Mouse (Mus musculus): ENCODE data around the gene Prr7. TPM values are rescaled to one million over a fixed set of nuclear protein-coding genes. Genes with fewer than 3 reads are reported as not detected.

Gene Prr7
- total and polyA plus RNA-seq, 2 experiments from 2014 or later: 7.8 to 108 TPM

- peak overlapping the region; percentile 88 for H3K27ac ChIP-seq (ENCODE audit: low read depth, low read length)
- peak; percentile 12 for ATAC-seq
- 0% methylated on average over 29 of the region's 31 CpGs for WGBS
Observed at GRCm38 (mm10) chr13:55471819-55472131, 7.7 kb downstream of the Prr7 start.

DNA sequence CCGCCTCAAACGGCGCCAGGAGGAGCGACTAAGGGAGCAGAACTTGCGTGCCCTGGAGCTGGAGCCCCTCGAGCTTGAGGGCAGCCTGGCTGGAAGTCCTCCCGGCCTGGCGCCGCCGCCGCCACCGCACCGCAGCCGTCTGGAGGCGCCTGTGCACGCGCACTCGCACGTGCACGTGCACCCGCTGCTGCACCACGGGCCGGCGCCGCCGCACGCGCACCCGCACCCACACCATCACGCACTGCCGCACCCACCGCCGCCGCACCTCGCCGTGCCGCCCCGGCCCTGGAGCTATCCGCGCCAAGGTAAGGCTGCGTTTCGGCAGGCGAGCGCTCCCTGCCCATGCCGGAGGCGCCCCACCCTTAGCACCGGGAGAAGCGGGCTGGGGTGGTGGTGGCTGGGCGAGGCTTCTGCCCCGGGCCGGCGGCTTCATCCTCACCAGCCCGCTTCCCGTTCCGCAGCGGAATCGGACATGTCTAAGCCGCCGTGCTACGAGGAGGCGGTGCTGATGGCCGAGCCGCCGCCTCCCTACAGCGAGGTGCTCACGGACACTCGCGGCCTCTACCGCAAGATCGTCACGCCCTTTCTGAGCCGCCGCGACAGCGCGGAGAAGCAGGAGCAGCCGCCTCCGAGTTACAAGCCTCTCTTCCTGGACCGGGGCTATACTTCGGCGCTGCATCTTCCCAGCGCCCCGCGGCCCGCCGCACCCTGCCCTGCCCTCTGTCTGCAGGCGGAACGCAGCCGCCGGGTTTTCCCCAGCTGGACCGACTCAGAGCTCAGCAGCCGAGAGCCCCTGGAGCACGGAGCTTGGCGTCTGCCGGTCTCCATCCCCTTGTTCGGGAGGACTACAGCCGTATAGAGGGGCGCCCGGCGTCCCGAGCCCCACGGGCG is 8.3 kb downstream of the Prr7 start:
- Histone ChIP-seq H3K4me3 (ENCODE audit: low read depth, low read length) (peak overlapping the region; percentile 45), H3K9me3 (ENCODE audit: low read length) (no peaks in the 10 kb centered on the region), H3K4me1 (ENCODE audit: insufficient read depth) (peaks cover 26% of the 10 kb centered on the region), H3K36me3 (ENCODE audit: insufficient read depth) (peaks cover 40% of the 10 kb centered on the region), H3K4me2 (ENCODE audit: low read depth) (peak overlapping the region; percentile 84), H3K27me3 (ENCODE audit: insufficient read depth, low read length) (no peaks in the 10 kb centered on the region), H3K27ac (ENCODE audit: low read depth, low read length) (peak overlapping the region; percentile 88), H3K9ac (peak overlapping the region; percentile 72)
- peak; percentile 17; the same call in 1 of the 2 replicates for TF ChIP-seq CTCF (IDR thresholded peaks at IDR 0.05; ENCODE audit: low read depth)
- 2% methylated on average over 103 of the region's 103 CpGs for WGBS
- peak; percentile 56 for ATAC-seq
- DNase-seq: peak; percentile 90

More at GRCm38 (mm10) chr13:55471819-55472131, 7.7 kb downstream of the Prr7 start:
- H3K9ac ChIP-seq: peak overlapping the region; percentile 72
- peaks cover 34% of the 10 kb centered on the region for H3K36me3 ChIP-seq (ENCODE audit: insufficient read depth)
- no peaks in the 10 kb centered on the region for H3K27me3 ChIP-seq (ENCODE audit: insufficient read depth, low read length)
- peak overlapping the region; percentile 84 for H3K4me2 ChIP-seq (ENCODE audit: low read depth)
- TF ChIP-seq CTCF (IDR thresholded peaks at IDR 0.05; ENCODE audit: low read depth): no peak
- peak overlapping the region; percentile 45 for H3K4me3 ChIP-seq (ENCODE audit: low read depth, low read length)
- H3K9me3 ChIP-seq (ENCODE audit: low read length): no peaks in the 10 kb centered on the region
- H3K4me1 ChIP-seq (ENCODE audit: insufficient read depth): peaks cover 26% of the 10 kb centered on the region
- DNase-seq: no peak

DNA sequence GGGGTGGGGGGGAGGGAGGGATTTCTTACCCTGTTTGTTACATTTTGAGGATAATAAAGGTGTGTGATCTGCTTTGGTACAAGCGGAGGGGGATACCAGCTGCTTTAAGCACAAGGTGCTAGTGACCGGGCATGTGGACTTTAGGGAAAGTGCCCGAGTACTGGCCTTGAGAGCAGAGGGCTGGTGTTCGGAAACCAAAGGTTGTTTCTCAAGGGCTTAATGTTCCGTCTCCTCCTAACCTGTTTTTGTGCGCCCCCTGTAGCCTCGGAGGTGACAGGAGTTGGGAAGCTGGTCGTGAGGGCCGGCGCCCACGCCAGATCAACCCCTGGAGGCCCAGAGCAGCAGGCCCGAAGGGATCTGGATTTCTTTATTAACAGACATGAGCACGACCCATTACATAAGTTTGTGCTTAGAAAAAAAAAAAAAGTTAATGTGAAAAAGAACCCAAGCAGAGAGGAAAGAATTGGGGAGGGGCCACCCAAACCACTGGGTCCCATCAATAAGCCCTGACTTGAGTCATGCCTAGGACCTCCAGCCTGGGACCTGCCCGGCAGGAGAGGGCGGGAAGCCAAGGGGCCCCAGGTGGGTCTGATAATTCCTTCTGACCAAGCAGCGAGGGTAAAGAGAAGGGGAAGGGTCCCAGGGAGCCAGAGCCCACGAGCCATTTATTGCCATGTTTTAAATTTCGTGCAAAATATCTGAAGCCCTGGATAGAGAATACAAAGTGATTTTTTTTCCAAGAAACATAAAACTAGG is 9.2 kb downstream of the Prr7 start:
- DNase-seq (peak; percentile 54), ATAC-seq (no peak)
- peak overlapping the region; percentile 45 for H3K4me3 ChIP-seq (ENCODE audit: low read depth, low read length)
- H3K4me2 ChIP-seq (ENCODE audit: low read depth): peak overlapping the region; percentile 84
- H3K27me3 ChIP-seq (ENCODE audit: insufficient read depth, low read length): no peaks in the 10 kb centered on the region
- 26% methylated on average over 18 of the region's 18 CpGs for WGBS
- H3K27ac ChIP-seq (ENCODE audit: low read depth, low read length): peak overlapping the region; percentile 88
- no peaks in the 10 kb centered on the region for H3K9me3 ChIP-seq (ENCODE audit: low read length)
- H3K36me3 ChIP-seq (ENCODE audit: insufficient read depth): peaks cover 49% of the 10 kb centered on the region
- H3K9ac ChIP-seq: peak overlapping the region; percentile 72
- H3K4me1 ChIP-seq (ENCODE audit: insufficient read depth): peaks cover 26% of the 10 kb centered on the region
- peak; percentile 54 for TF ChIP-seq CTCF (IDR thresholded peaks at IDR 0.05; ENCODE audit: low read depth)

GRCm38 (mm10) chr13:55473961-55474360 is 9.9 kb downstream of the Prr7 start:
- no peak overlapping the region for H3K9ac ChIP-seq
- peaks cover 53% of the 10 kb centered on the region for H3K36me3 ChIP-seq (ENCODE audit: insufficient read depth)
- no peak for DNase-seq
- peak; percentile 26; the same call in 1 of the 2 replicates for TF ChIP-seq CTCF (IDR thresholded peaks at IDR 0.05; ENCODE audit: low read depth)
- 49% methylated on average over 11 of the region's 11 CpGs for WGBS
- peak overlapping the region; percentile 69 for H3K27ac ChIP-seq (ENCODE audit: low read depth, low read length)
- no peak overlapping the region for H3K4me3 ChIP-seq (ENCODE audit: low read depth, low read length)
- peaks cover 26% of the 10 kb centered on the region for H3K4me1 ChIP-seq (ENCODE audit: insufficient read depth)
- ATAC-seq: no peak
- H3K27me3 ChIP-seq (ENCODE audit: insufficient read depth, low read length): no peaks in the 10 kb centered on the region
- no peaks in the 10 kb centered on the region for H3K9me3 ChIP-seq (ENCODE audit: low read length)
- no peak overlapping the region for H3K4me2 ChIP-seq (ENCODE audit: low read depth)

- Histone ChIP-seq H3K9ac (no peak overlapping the region), H3K4me1 (ENCODE audit: insufficient read depth) (peaks cover 26% of the 10 kb centered on the region), H3K4me3 (ENCODE audit: low read depth, low read length) (no peak overlapping the region), H3K9me3 (ENCODE audit: low read length) (no peaks in the 10 kb centered on the region), H3K27ac (ENCODE audit: low read depth, low read length) (peak overlapping the region; percentile 69), H3K4me2 (ENCODE audit: low read depth) (0 out of 2 replicates have a peak overlapping the region, but pooled peaks have one; percentile 10), H3K27me3 (ENCODE audit: insufficient read depth, low read length) (no peaks in the 10 kb centered on the region), H3K36me3 (ENCODE audit: insufficient read depth) (peaks cover 59% of the 10 kb centered on the region)
- WGBS: 10% methylated on average over 5 of the region's 5 CpGs
- ATAC-seq (peak; percentile 46), DNase-seq (peak; percentile 91)
- no peak for TF ChIP-seq CTCF (IDR thresholded peaks at IDR 0.05; ENCODE audit: low read depth)
Observed at GRCm38 (mm10) chr13:55474621-55475069, 10.6 kb downstream of the Prr7 start.

GRCm38 (mm10) chr13:55475750-55476149 is 11.7 kb downstream of the Prr7 start:
- H3K4me3 ChIP-seq (ENCODE audit: low read depth, low read length): no peak overlapping the region
- no peaks in the 10 kb centered on the region for H3K27me3 ChIP-seq (ENCODE audit: insufficient read depth, low read length)
- no peak overlapping the region for H3K9ac ChIP-seq
- no peak for ATAC-seq
- no peak for TF ChIP-seq CTCF (IDR thresholded peaks at IDR 0.05; ENCODE audit: low read depth)
- WGBS: 85% methylated on average over 5 of the region's 5 CpGs
- no peak overlapping the region for H3K4me2 ChIP-seq (ENCODE audit: low read depth)
- 0 out of 2 replicates have a peak overlapping the region, but pooled peaks have one; percentile 69 for H3K27ac ChIP-seq (ENCODE audit: low read depth, low read length)
- H3K4me1 ChIP-seq (ENCODE audit: insufficient read depth): peaks cover 17% of the 10 kb centered on the region
- no peaks in the 10 kb centered on the region for H3K9me3 ChIP-seq (ENCODE audit: low read length)
- H3K36me3 ChIP-seq (ENCODE audit: insufficient read depth): peaks cover 71% of the 10 kb centered on the region
- DNase-seq: no peak

Measured in forebrain, postnatal 0 days (tissue).